Mouse (Mus musculus): Measurements from ENCODE around the gene Nodal.

- TF ChIP-seq CTCF (IDR thresholded peaks at IDR 0.05; ENCODE audit: borderline replicate concordance, insufficient read depth, low read depth, low read length) (no peak), POLR2A (IDR thresholded peaks at IDR 0.05; ENCODE audit: borderline replicate concordance, insufficient read depth, low read length) (no peak)
These were observed 47.2 kb downstream of the Nodal start for GRCm38 (mm10) chr10:61465009-61465408.
